Mouse (Mus musculus) embryonic facial prominence, embryonic 15.5 days (tissue): Measurements from ENCODE around the gene Tnr. TPM values are rescaled to one million over a fixed set of nuclear protein-coding genes. Genes with fewer than 3 reads are reported as not detected.

Experiments used
- ATAC-seq: fragments of 200-750 bp; cut with Nextera tagmentation; 2 replicates; pipeline ENCODE4 v1.8.0; 2017; ENCODE audit warnings: low read depth, moderate TSS enrichment; ENCODE audit not compliant: insufficient number of reproducible peaks, low FRiP score, low TSS enrichment
- H3K27ac ChIP-seq: fragments of 300-500 bp; sonication (generic); replicated peaks from 2 replicates; pipeline ENCODE4 v1.5.1; 2015; ENCODE audit warnings: mild to moderate bottlenecking, inconsistent platforms
- H3K27me3 ChIP-seq: fragments of 300-500 bp; sonication (generic); 2 replicates; pipeline ENCODE4 v1.6.1; 2015; ENCODE audit warnings: inconsistent platforms
- H3K36me3 ChIP-seq: fragments of 300-500 bp; sonication (generic); 2 replicates; pipeline ENCODE4 v1.6.1; 2015; ENCODE audit warnings: mild to moderate bottlenecking, inconsistent platforms
- H3K4me1 ChIP-seq: fragments of 300-500 bp; sonication (generic); 2 replicates; pipeline ENCODE4 v1.6.1; 2015; ENCODE audit warnings: inconsistent platforms
- H3K4me2 ChIP-seq: fragments of 300-500 bp; sonication (generic); replicated peaks from 2 replicates; pipeline ENCODE4 v1.6.1; 2015; ENCODE audit warnings: mild to moderate bottlenecking, inconsistent platforms
- H3K4me3 ChIP-seq: fragments of 300-500 bp; sonication (generic); replicated peaks from 2 replicates; pipeline ENCODE4 v1.5.1; 2015; ENCODE audit warnings: mild to moderate bottlenecking, inconsistent platforms
- H3K9ac ChIP-seq: fragments of 300-500 bp; sonication (generic); 2 replicates; pipeline ENCODE4 v1.6.1; 2015; ENCODE audit warnings: inconsistent platforms
- H3K9me3 ChIP-seq: fragments of 300-500 bp; sonication (generic); replicated peaks from 2 replicates; pipeline ENCODE4 v1.6.1; 2016; ENCODE audit warnings: inconsistent platforms
- WGBS: fragments of 180-500 bp; shearing (Covaris S2); methylation state at CpG from one replicate; pipeline ENCODE4 v1.1.7; 2015; 5-methylcytosine and 5-hydroxymethylcytosine counted together
- polyA plus RNA-seq: library from polyadenylated mRNA; unstranded; fragments of >200 nt; fragmentation: Nextera tagmentation; extraction: Ambion mirVana; gene quantifications from 2 replicates; pipeline ENCODE4 v1.2.1, GENCODE M21; 2015

The Tnr gene
- polyA plus RNA-seq, 1 experiment from 2014 or later, result 0.23 TPM

GRCm38 (mm10) chr1:159803711-159804110 is 280.1 kb downstream of the Tnr start:
- Histone ChIP-seq H3K9me3 (0 out of 2 replicates have a peak, but pooled peaks cover 3% of the 10 kb centered on the region), H3K36me3 (no peaks in the 10 kb centered on the region), H3K4me1 (no peaks in the 10 kb centered on the region), H3K27me3 (no peaks in the 10 kb centered on the region), H3K4me2 (no peak overlapping the region), H3K9ac (no peak overlapping the region), H3K27ac (no peak overlapping the region), H3K4me3 (no peak overlapping the region)
- no peak for ATAC-seq

GRCm38 (mm10) chr1:159809493-159809892 is 285.9 kb downstream of the Tnr start:
- Histone ChIP-seq H3K4me2 (no peak overlapping the region), H3K27ac (no peak overlapping the region), H3K4me1 (peaks cover 5% of the 10 kb centered on the region; the same call in 1 of the 2 replicates), H3K27me3 (no peaks in the 10 kb centered on the region), H3K4me3 (no peak overlapping the region), H3K9me3 (0 out of 2 replicates have a peak, but pooled peaks cover 3% of the 10 kb centered on the region), H3K9ac (no peak overlapping the region), H3K36me3 (no peaks in the 10 kb centered on the region)
- ATAC-seq, result no peak
- WGBS, result 46% methylated on average over 3 of the region's 3 CpGs

DNA sequence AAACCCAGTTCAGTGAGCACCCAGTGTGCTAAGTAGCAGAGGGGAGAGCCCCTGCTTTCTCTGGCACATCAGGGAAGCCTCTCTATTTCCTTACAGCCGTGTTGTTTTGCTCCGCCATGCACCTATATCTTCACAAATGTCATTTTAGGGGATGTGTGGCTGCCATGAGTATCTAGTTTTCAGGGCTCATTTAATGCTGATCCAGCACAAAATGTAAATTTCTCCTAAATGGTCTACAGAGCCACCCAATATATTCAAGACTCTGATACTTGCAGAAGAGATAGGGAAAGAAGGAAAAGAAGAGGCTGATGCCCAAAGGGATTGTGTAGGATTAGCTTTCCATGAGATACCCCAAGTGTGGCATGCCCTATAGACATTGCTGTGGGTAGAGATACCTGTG is 288.2 kb downstream of the Tnr start:
- Histone ChIP-seq H3K36me3 (no peaks in the 10 kb centered on the region), H3K4me3 (no peak overlapping the region), H3K4me2 (no peak overlapping the region), H3K9me3 (no peaks in the 10 kb centered on the region), H3K27ac (no peak overlapping the region), H3K27me3 (no peaks in the 10 kb centered on the region), H3K4me1 (peaks cover 16% of the 10 kb centered on the region; the same call in 1 of the 2 replicates), H3K9ac (no peak overlapping the region)
- WGBS, result 85% methylated on average over 2 of the region's 2 CpGs
- ATAC-seq, result no peak

DNA sequence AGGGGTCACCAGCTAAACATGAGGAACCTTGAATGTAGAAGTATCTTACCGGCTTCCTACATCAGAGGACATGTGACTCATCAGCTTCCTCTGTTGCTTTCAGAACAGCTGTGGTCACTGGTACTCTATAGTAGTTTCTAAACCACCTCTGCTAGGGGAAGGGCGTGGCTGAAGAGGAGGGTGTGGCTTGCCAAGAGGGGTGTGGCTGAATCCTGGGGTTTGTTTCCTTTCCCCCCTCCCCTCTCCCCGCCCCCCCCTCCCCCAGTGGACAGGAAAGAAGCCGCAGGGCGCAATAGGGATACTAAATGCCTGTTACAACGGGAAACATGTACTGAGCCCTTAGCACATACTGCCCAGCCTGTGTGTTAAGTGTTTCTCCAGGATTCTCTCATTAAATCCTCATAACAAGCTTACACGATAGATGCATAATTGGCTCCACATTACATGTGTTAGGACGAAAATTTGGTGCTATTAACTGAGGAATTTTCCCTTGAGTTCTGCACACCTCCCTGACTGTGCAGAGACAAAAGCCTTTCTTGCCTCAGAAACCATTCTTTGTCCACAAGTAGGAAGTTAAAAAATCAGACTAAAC is 289.3 kb downstream of the Tnr start:
- WGBS, result 11% methylated on average over 6 of the region's 8 CpGs
- Histone ChIP-seq H3K9me3 (no peaks in the 10 kb centered on the region), H3K27ac (0 out of 2 replicates have a peak overlapping the region, but pooled peaks have one; percentile 55), H3K27me3 (no peaks in the 10 kb centered on the region), H3K36me3 (no peaks in the 10 kb centered on the region), H3K4me2 (peak overlapping the region; percentile 19), H3K4me3 (no peak overlapping the region), H3K9ac (no peak overlapping the region), H3K4me1 (peaks cover 18% of the 10 kb centered on the region; the same call in 1 of the 2 replicates)
- ATAC-seq, result 0 out of 2 replicates have a peak, but pooled peaks have one; percentile 54

DNA sequence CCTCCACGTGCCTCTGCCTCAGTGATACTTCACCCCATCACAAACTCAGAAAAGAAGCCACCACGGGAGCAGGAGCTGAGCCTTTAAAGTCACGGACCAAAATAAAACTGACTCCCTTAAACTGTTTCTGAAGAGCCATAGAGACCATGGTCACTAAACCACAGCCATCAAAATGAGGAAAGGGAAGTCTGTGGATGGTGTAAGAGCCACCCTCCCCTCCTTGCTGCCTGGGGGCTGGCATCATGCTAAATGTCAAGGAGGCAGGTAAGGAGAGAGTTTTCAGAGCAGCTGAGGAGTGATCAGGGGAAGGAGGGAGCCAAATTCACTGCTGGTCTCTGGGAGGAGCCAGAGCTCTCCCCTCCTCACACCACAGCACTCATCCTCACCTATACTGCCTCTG is 290.8 kb downstream of the Tnr start:
- no peaks in the 10 kb centered on the region for H3K36me3 ChIP-seq
- H3K27me3 ChIP-seq, result no peaks in the 10 kb centered on the region
- no peak overlapping the region for H3K9ac ChIP-seq
- H3K4me2 ChIP-seq, result no peak overlapping the region
- ATAC-seq, result no peak
- H3K4me3 ChIP-seq, result no peak overlapping the region
- H3K9me3 ChIP-seq, result no peaks in the 10 kb centered on the region
- WGBS, result 41% methylated on average over 3 of the region's 3 CpGs
- H3K27ac ChIP-seq, result no peak overlapping the region
- peaks cover 20% of the 10 kb centered on the region; the same call in 1 of the 2 replicates for H3K4me1 ChIP-seq

DNA sequence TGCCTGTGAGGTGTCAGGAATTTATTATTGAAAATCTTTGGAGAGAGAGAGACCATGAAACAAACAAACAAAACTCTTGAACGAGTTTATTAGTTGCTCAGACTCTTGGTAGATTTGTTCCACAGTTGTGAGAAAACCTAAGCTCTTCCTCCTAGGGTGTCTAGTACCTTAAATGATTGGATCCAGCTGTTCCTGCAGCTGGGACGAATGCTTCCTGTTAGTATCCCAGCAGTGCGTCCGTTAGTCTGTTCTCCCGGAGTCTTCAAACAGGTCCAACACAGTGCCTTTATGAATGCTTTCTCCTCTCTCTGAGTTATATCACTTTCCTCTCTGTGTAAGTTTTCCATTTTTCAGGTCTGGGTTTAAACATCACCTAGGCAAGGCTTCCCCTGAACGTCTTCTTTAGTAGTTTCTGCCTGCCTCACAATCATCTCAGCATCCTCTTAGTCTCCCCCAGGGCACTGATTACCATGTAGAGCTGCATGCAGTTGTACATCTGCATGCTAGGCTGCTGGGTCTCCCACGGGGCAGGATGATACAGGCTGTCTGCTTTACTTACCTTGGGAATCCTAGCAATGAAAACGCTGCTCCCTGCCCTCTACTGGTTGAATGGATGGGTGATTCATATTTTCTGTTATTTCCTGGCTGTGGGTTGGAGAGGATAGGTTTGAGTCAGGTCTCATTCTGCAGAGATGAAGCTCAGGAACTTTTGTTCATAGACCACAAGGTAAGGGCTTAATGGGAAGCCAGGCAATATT is 293.2 kb downstream of the Tnr start:
- H3K36me3 ChIP-seq, result no peaks in the 10 kb centered on the region
- no peak overlapping the region; the same call in 1 of the 2 replicates for H3K27ac ChIP-seq
- no peak overlapping the region for H3K9ac ChIP-seq
- ATAC-seq, result no peak
- peaks cover 22% of the 10 kb centered on the region; the same call in 1 of the 2 replicates for H3K4me1 ChIP-seq
- H3K9me3 ChIP-seq, result no peaks in the 10 kb centered on the region
- H3K4me3 ChIP-seq, result no peak overlapping the region
- 19% methylated on average over 8 of the region's 8 CpGs for WGBS
- H3K27me3 ChIP-seq, result no peaks in the 10 kb centered on the region
- no peak overlapping the region for H3K4me2 ChIP-seq

DNA sequence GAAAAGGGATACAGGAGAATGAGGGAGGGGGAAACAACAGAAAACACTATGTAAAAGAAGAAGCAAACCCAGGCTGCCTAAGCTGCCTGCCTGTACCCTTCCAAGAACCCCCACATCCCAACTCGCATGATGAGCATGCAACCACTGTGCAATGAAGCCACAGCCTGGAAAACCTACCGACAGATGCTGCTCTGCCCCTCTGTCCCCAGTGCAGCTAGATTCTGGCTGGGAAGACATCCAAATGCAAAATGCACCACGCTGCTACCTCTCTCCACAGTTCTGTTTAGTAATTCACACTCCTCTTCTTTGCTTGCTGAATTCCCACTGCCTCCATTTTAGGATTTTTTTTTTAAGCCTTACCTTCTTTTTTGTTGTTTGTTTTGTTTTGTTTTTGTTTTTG is 295.9 kb downstream of the Tnr start:
- H3K4me1 ChIP-seq, result peaks cover 17% of the 10 kb centered on the region; the same call in 1 of the 2 replicates
- WGBS, result 21% methylated on average over 3 of the region's 3 CpGs

GRCm38 (mm10) chr1:159822416-159822815 is 298.8 kb downstream of the Tnr start:
- no peak overlapping the region for H3K9ac ChIP-seq
- H3K27ac ChIP-seq, result no peak overlapping the region
- H3K9me3 ChIP-seq, result no peaks in the 10 kb centered on the region
- no peak for ATAC-seq
- H3K4me1 ChIP-seq, result 0 out of 2 replicates have a peak, but pooled peaks cover 4% of the 10 kb centered on the region
- H3K4me2 ChIP-seq, result no peak overlapping the region
- 57% methylated on average over 2 of the region's 2 CpGs for WGBS
- H3K27me3 ChIP-seq, result no peaks in the 10 kb centered on the region
- no peak overlapping the region for H3K4me3 ChIP-seq
- no peaks in the 10 kb centered on the region for H3K36me3 ChIP-seq

More for the DNA sequence above, 295.9 kb downstream of the Tnr start:
- Histone ChIP-seq H3K36me3 (no peaks in the 10 kb centered on the region), H3K27me3 (no peaks in the 10 kb centered on the region), H3K9me3 (no peaks in the 10 kb centered on the region), H3K27ac (no peak overlapping the region), H3K4me2 (no peak overlapping the region), H3K9ac (no peak overlapping the region), H3K4me3 (no peak overlapping the region)
- no peak for ATAC-seq

- WGBS, result 70% methylated on average over 2 of the region's 2 CpGs
- Histone ChIP-seq H3K27me3 (no peaks in the 10 kb centered on the region), H3K9me3 (no peaks in the 10 kb centered on the region), H3K9ac (no peak overlapping the region), H3K4me3 (no peak overlapping the region), H3K36me3 (no peaks in the 10 kb centered on the region), H3K27ac (no peak overlapping the region), H3K4me2 (no peak overlapping the region), H3K4me1 (no peaks in the 10 kb centered on the region)
- ATAC-seq, result no peak
Measured at GRCm38 (mm10) chr1:159828531-159828930, 305.0 kb downstream of the Tnr start.

DNA sequence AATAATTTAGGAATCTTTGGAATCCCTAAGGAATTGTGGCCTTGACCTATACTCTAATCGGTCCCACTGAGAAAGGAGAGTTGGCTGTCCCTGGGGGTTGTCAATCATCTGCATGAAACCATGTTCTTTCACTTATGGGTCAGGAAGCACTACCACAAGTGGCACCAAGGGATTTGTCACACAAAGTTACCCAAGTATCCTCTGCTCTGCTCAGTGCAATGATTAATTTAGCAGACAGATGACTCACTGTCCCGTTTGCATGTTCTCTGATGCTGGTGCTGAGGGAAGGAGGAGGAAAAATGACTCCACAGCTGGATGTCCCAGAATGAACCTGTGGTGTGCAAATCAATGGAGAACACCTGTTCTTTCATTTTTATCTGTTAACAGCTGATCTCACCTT is 309.6 kb downstream of the Tnr start:
- Histone ChIP-seq H3K9ac (no peak overlapping the region), H3K27ac (no peak overlapping the region), H3K9me3 (no peaks in the 10 kb centered on the region), H3K4me1 (no peaks in the 10 kb centered on the region), H3K4me3 (no peak overlapping the region), H3K36me3 (no peaks in the 10 kb centered on the region), H3K27me3 (no peaks in the 10 kb centered on the region), H3K4me2 (no peak overlapping the region)
- ATAC-seq, result no peak
- 44% methylated on average over 2 of the region's 2 CpGs for WGBS

- WGBS, result 43% methylated on average over 4 of the region's 4 CpGs
- H3K27me3 ChIP-seq, result no peaks in the 10 kb centered on the region
- H3K9me3 ChIP-seq, result no peaks in the 10 kb centered on the region
- H3K4me3 ChIP-seq, result no peak overlapping the region
- H3K9ac ChIP-seq, result no peak overlapping the region
- no peaks in the 10 kb centered on the region for H3K36me3 ChIP-seq
- no peaks in the 10 kb centered on the region for H3K4me1 ChIP-seq
- H3K4me2 ChIP-seq, result no peak overlapping the region
- H3K27ac ChIP-seq, result no peak overlapping the region
- no peak for ATAC-seq
Measured at GRCm38 (mm10) chr1:159833646-159834338, 310.2 kb downstream of the Tnr start.
